Comparison of ENCODE assay signal across 23 mouse cellular contexts in the genomic region with DNA sequence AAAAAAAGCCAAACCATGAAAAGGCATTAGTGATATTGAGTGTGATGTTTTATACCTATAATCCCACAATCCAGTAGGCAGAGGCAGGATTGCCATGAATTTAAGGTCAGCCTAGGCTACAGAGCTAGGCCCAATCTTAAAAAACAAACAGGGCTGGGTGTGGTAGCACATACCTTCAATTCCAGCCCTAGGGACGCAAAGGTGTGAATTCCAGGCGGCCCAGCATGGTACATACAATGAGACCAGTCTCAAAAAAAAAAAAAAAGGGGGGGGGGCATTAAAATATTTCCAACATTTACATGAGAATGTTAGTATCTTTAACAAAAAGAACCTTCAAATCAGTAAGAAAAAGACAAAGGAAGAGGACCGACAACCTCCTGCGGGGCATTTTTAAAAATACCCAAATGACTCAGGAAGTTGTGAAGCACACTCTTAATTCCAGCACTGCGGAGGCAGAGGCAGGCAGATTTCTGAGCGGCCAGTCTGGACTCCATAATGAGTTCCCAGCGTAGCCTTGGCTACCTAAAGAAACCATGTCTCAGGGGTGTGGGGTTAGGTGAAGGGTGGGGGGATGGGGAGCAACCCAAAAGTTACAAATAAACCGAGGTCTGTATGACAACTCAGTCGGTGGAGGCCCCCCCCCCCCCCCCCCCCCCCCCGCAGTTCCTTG. TPM values are rescaled to one million over a fixed set of nuclear protein-coding genes. Genes with fewer than 3 reads are reported as not detected.
"Had no signal": no experiment of that assay in that cellular context is flagged by ENCODE, and none has a peak within 500 bp of the region (broad histone marks: within the 10 kb centered on the region; RNA-seq: fewer than 3 reads in every experiment).

No protein-coding gene starts in this region.

- DNase-seq: lung, adult 18-20 months; lung, embryonic 14.5 days; lung, postnatal 10 days; lung, postnatal 36 days; right cerebral cortex, postnatal 14 days; thymus, adult 2 months; thymus, postnatal 25 days; thymus, postnatal 4 days had no signal

- H3K36me3 ChIP-seq: midbrain, embryonic 13.5 days; midbrain, embryonic 15.5 days; neural tube, embryonic 12.5 days; stomach, embryonic 15.5 days had no signal

- H3K27me3 ChIP-seq: midbrain, embryonic 13.5 days; midbrain, embryonic 15.5 days; neural tube, embryonic 12.5 days; stomach, embryonic 15.5 days had no signal

- H3K4me3 ChIP-seq: megakaryocyte, embryonic 14.5 days; midbrain, embryonic 13.5 days; midbrain, embryonic 15.5 days; neural tube, embryonic 12.5 days; stomach, embryonic 15.5 days had no signal

- H3K9me3 ChIP-seq: megakaryocyte, embryonic 14.5 days; midbrain, embryonic 13.5 days; midbrain, embryonic 15.5 days; neural tube, embryonic 12.5 days; stomach, embryonic 15.5 days had no signal

- H3K9ac ChIP-seq: lung, embryonic 14.5 days; midbrain, embryonic 13.5 days; midbrain, embryonic 15.5 days; neural tube, embryonic 12.5 days; stomach, embryonic 15.5 days had no signal

- H3K27ac ChIP-seq: macrophage; midbrain, embryonic 13.5 days; midbrain, embryonic 15.5 days; neural tube, embryonic 12.5 days; stomach, embryonic 15.5 days; stomach, postnatal 0 days had no signal

RNA-seq across cellular contexts. Expression of a gene that starts 4.8 kb away (rescaled TPM):
- total RNA-seq: megakaryocyte progenitor cell, adult 5-6 weeks; monocyte, adult 5-6 weeks had no signal
- polyA plus RNA-seq: liver, embryonic 16.5 days; macrophage; midbrain, embryonic 11.5 days had no signal

RNA-seq across cellular contexts. Expression of a gene that starts 6.4 kb away (rescaled TPM):
- total RNA-seq: midbrain, postnatal 0 days; monocyte, adult 5-6 weeks; neutrophil, adult 5-6 weeks had no signal
- polyA plus RNA-seq: liver, embryonic 16.5 days; midbrain, embryonic 11.5 days; midbrain, embryonic 13.5 days; midbrain, embryonic 15.5 days; midbrain, postnatal 0 days; neural tube, embryonic 12.5 days; neural tube, embryonic 14.5 days; spleen, adult 2 months had no signal
